Mouse (Mus musculus): ENCODE results near the gene Lyg1. TPM values are rescaled to one million over a fixed set of nuclear protein-coding genes. Genes with fewer than 3 reads are reported as not detected.

The Lyg1 gene
- total and polyA plus RNA-seq, 3 experiments: not detected

- Histone ChIP-seq H3K27me3 (ENCODE audit: control insufficient read depth, insufficient read depth, low read length) (no peaks in the 10 kb centered on the region), H3K4me3 (no peak within 1 kb of the TSS), H3K79me2 (replicated peaks; ENCODE audit: control insufficient read depth, insufficient read depth, low read length) (no peaks in the 10 kb centered on the region), H3K27ac (no peak within 1 kb of the TSS), H3K36me3 (ENCODE audit: control insufficient read depth, insufficient read depth, low read length) (no peaks in the 10 kb centered on the region), H3K9ac (ENCODE audit: low read depth, low read length) (no peak within 1 kb of the TSS), H3K4me1 (ENCODE audit: control insufficient read depth, insufficient read depth, low read length) (no peaks in the 10 kb centered on the region)
- intact Hi-C loops (cut with DNase I): no loop called here
- DNase-seq: no peak
- 71% methylated on average over 5 of the region's 5 CpGs for WGBS
- TF ChIP-seq POLR2A (IDR thresholded peaks at IDR 0.05; ENCODE audit: insufficient read depth, low read depth, low read length): no peak
- TF ChIP-seq EP300 (IDR thresholded peaks at IDR 0.05; ENCODE audit: insufficient read depth, low read depth, low read length): no peak
Observed at GRCm38 (mm10) chr1:37916393-37916792, 41.2 kb downstream of the Lyg1 start, which contains the start of gene Lyg2. Lyg2 (minus strand) TSS chr1:37916493.

- no peak overlapping the region for H3K27ac ChIP-seq
- no peak for TF ChIP-seq POLR2A (IDR thresholded peaks at IDR 0.05; ENCODE audit: insufficient read depth, low read depth, low read length)
- no peak for TF ChIP-seq CTCF (IDR thresholded peaks at IDR 0.05)
- no peak for TF ChIP-seq EP300 (IDR thresholded peaks at IDR 0.05; ENCODE audit: insufficient read depth, low read depth, low read length)
- H3K4me1 ChIP-seq (ENCODE audit: control insufficient read depth, insufficient read depth, low read length): no peaks in the 10 kb centered on the region
- H3K27me3 ChIP-seq (ENCODE audit: control insufficient read depth, insufficient read depth, low read length): no peaks in the 10 kb centered on the region
- no peak overlapping the region for H3K4me3 ChIP-seq
- no peak overlapping the region for H3K9ac ChIP-seq (ENCODE audit: low read depth, low read length)
- intact Hi-C loops (cut with DNase I): no loop called here
- H3K36me3 ChIP-seq (ENCODE audit: control insufficient read depth, insufficient read depth, low read length): no peaks in the 10 kb centered on the region
- no peaks in the 10 kb centered on the region for H3K79me2 ChIP-seq (replicated peaks; ENCODE audit: control insufficient read depth, insufficient read depth, low read length)
- DNase-seq: no peak
- WGBS: 77% methylated on average over 2 of the region's 2 CpGs
Observed at GRCm38 (mm10) chr1:37912751-37913150, 44.8 kb downstream of the Lyg1 start.

- Histone ChIP-seq H3K4me3 (no peak overlapping the region), H3K27me3 (ENCODE audit: control insufficient read depth, insufficient read depth, low read length) (no peaks in the 10 kb centered on the region), H3K36me3 (ENCODE audit: control insufficient read depth, insufficient read depth, low read length) (no peaks in the 10 kb centered on the region; the same call in 1 of the 2 replicates), H3K79me2 (replicated peaks; ENCODE audit: control insufficient read depth, insufficient read depth, low read length) (no peaks in the 10 kb centered on the region), H3K4me1 (ENCODE audit: control insufficient read depth, insufficient read depth, low read length) (no peaks in the 10 kb centered on the region; the same call in 1 of the 2 replicates), H3K9ac (ENCODE audit: low read depth, low read length) (no peak overlapping the region), H3K27ac (no peak overlapping the region)
- DNase-seq: peak in 1 of 2 experiments; percentile 7
- TF ChIP-seq EP300 (IDR thresholded peaks at IDR 0.05; ENCODE audit: insufficient read depth, low read depth, low read length) (no peak), CTCF (IDR thresholded peaks at IDR 0.05) (peak; percentile 58)
- intact Hi-C loops (cut with DNase I): loop anchor here (5.0 to 10.0 kb wide), 2 partner anchors 84 to 892 kb away; no protein-coding TSS in a partner anchor
- 26% methylated on average over 6 of the region's 6 CpGs for whole genome bisulfite sequencing
Observed at GRCm38 (mm10) chr1:37903178-37903577, 54.4 kb downstream of the Lyg1 start.

GRCm38 (mm10) chr1:37900288-37900687 is 57.3 kb downstream of the Lyg1 start:
- WGBS: 53% methylated on average over 6 of the region's 6 CpGs
- Histone ChIP-seq H3K27me3 (ENCODE audit: control insufficient read depth, insufficient read depth, low read length) (no peaks in the 10 kb centered on the region), H3K4me3 (no peak overlapping the region), H3K9ac (ENCODE audit: low read depth, low read length) (no peak overlapping the region), H3K36me3 (ENCODE audit: control insufficient read depth, insufficient read depth, low read length) (no peaks in the 10 kb centered on the region; the same call in 1 of the 2 replicates), H3K79me2 (replicated peaks; ENCODE audit: control insufficient read depth, insufficient read depth, low read length) (no peaks in the 10 kb centered on the region), H3K27ac (no peak overlapping the region), H3K4me1 (ENCODE audit: control insufficient read depth, insufficient read depth, low read length) (no peaks in the 10 kb centered on the region; the same call in 1 of the 2 replicates)
- intact Hi-C loops (cut with DNase I): loop anchor here (5.0 to 10.0 kb wide), 2 partner anchors 87 to 895 kb away; no protein-coding TSS in a partner anchor
- no peak for DNase-seq
- TF ChIP-seq POLR2A (IDR thresholded peaks at IDR 0.05; ENCODE audit: insufficient read depth, low read depth, low read length) (no peak), CTCF (IDR thresholded peaks at IDR 0.05) (no peak), EP300 (IDR thresholded peaks at IDR 0.05; ENCODE audit: insufficient read depth, low read depth, low read length) (no peak)

GRCm38 (mm10) chr1:37899816-37900215 is 57.7 kb downstream of the Lyg1 start:
- no peak for TF ChIP-seq POLR2A (IDR thresholded peaks at IDR 0.05; ENCODE audit: insufficient read depth, low read depth, low read length)
- no peak for TF ChIP-seq CTCF (IDR thresholded peaks at IDR 0.05)
- no peaks in the 10 kb centered on the region; the same call in 1 of the 2 replicates for H3K4me1 ChIP-seq (ENCODE audit: control insufficient read depth, insufficient read depth, low read length)
- H3K27ac ChIP-seq: no peak overlapping the region
- H3K36me3 ChIP-seq (ENCODE audit: control insufficient read depth, insufficient read depth, low read length): no peaks in the 10 kb centered on the region; the same call in 1 of the 2 replicates
- no peaks in the 10 kb centered on the region for H3K79me2 ChIP-seq (replicated peaks; ENCODE audit: control insufficient read depth, insufficient read depth, low read length)
- no peak overlapping the region for H3K4me3 ChIP-seq
- no peak for DNase-seq
- 78% methylated on average over 4 of the region's 4 CpGs for WGBS
- no peak overlapping the region for H3K9ac ChIP-seq (ENCODE audit: low read depth, low read length)
- H3K27me3 ChIP-seq (ENCODE audit: control insufficient read depth, insufficient read depth, low read length): no peaks in the 10 kb centered on the region
- intact Hi-C loops (cut with DNase I): loop anchor here (5.0 to 10.0 kb wide), 2 partner anchors 87 to 895 kb away; no protein-coding TSS in a partner anchor

Other genes starting within 250 kb of the Lyg1 start
- gene 2010300C02Rik, start 237.7 kb downstream of the Lyg1 start, total RNA-seq (2021): under 1 TPM; 0.55 to 0.60 TPM
- gene 2010300C02Rik, start 237.7 kb downstream of the Lyg1 start, polyA plus RNA-seq (2012; rRNA removed): 0.91 and 1.1 TPM in 2 replicates
- 1 to 10 TPM; 3.7 to 4.1 TPM for gene Tsga10, start 91.3 kb downstream of the Lyg1 start, total RNA-seq (2021)
- gene Tsga10, start 91.3 kb downstream of the Lyg1 start, polyA plus RNA-seq (2012; rRNA removed): 0.80 and 1.6 TPM in 2 replicates
- 10 to 100 TPM; 11.6 to 13.2 TPM for gene Lipt1, start 86.0 kb downstream of the Lyg1 start, total RNA-seq (2021)
- gene Lipt1, start 86.0 kb downstream of the Lyg1 start, polyA plus RNA-seq (2012; rRNA removed): 6.8 and 6.9 TPM in 2 replicates
- gene Mitd1, start 67.3 kb downstream of the Lyg1 start, total RNA-seq (2021): 1 to 10 TPM; 3.3 to 3.5 TPM
- gene Mitd1, start 67.3 kb downstream of the Lyg1 start, polyA plus RNA-seq (2012; rRNA removed): 2.3 and 4.5 TPM in 2 replicates
- 100 to 1,000 TPM; 374 to 447 TPM for gene Mrpl30, start 67.3 kb downstream of the Lyg1 start, total RNA-seq (2021)
- gene Mrpl30, start 67.3 kb downstream of the Lyg1 start, polyA plus RNA-seq (2012; rRNA removed): 130 and 191 TPM in 2 replicates
- not detected for gene Lyg2, start 41.3 kb downstream of the Lyg1 start, total RNA-seq (2021)
- gene Lyg2, start 41.3 kb downstream of the Lyg1 start, polyA plus RNA-seq (2012; rRNA removed): not detected in 2 replicates
- gene Txndc9, start 40.1 kb upstream of the Lyg1 start, total RNA-seq (2021): 10 to 100 TPM; 52.6 to 53.7 TPM
- 7.7 and 16.7 TPM in 2 replicates for gene Txndc9, start 40.1 kb upstream of the Lyg1 start, polyA plus RNA-seq (2012; rRNA removed)
- 10 to 100 TPM; 47.6 to 54.0 TPM for gene Eif5b, start 40.3 kb upstream of the Lyg1 start, total RNA-seq (2021)
- gene Eif5b, start 40.3 kb upstream of the Lyg1 start, polyA plus RNA-seq (2012; rRNA removed): 8.6 and 20.0 TPM in 2 replicates
- 10 to 100 TPM; 14.0 to 16.1 TPM for gene Rev1, start 172.0 kb upstream of the Lyg1 start, total RNA-seq (2021)
- 4.8 and 10.0 TPM in 2 replicates for gene Rev1, start 172.0 kb upstream of the Lyg1 start, polyA plus RNA-seq (2012; rRNA removed)

All from heart, adult 2 months (tissue).